Mouse (Mus musculus): ENCODE measurements at regions not wholly inside any gene's neighbourhood (a gene's known extent, or its start where the extent isn't known, plus 50 kb on each side); places are given as distances from the start of the nearest gene placed in this dataset.
"Not testable (repeated sequence)": the region's sequence is repeated elsewhere in the genome, so short reads cannot be mapped to it uniquely, and the experiment has no call there.

- TF ChIP-seq CTCF (IDR thresholded peaks at IDR 0.05; ENCODE audit: extremely low read depth, insufficient read depth, low read length) (no peak), POLR2A (IDR thresholded peaks at IDR 0.05; ENCODE audit: extremely low read depth, insufficient read depth, low read length) (no peak)
- Histone ChIP-seq H3K27ac (ENCODE audit: insufficient read depth, low read length) (no peak overlapping the region), H3K4me1 (ENCODE audit: control insufficient read depth, insufficient read depth, low read length) (no peaks in the 10 kb centered on the region), H3K4me3 (ENCODE audit: insufficient read depth, low read length) (no peak overlapping the region)
Measured at GRCm38 (mm10) chr7:83391388-83391787, 193.3 kb upstream of the Tmc3 start.

DNA sequence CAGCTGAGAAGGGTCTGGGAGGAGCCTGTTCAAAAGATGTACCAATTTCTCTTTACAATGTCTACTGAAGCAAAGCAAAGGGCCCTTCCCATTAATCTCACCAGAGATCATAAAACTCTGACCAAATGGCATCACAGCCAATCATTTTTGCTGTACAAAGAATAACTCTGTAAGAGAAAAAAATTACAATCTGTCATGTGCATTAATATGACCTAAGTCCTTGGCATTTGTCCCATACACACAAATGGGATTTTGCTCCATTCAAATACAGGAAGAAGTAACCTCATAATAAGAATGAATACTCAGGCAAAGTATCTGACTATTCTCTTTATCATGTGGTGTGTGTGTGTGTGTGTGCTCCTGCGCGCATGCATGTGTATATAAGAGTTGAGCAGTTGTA is 192.5 kb upstream of the Tmc3 start:
- H3K27ac ChIP-seq (ENCODE audit: insufficient read depth, low read length): no peak overlapping the region
- no peaks in the 10 kb centered on the region for H3K4me1 ChIP-seq (ENCODE audit: control insufficient read depth, insufficient read depth, low read length)
- H3K4me3 ChIP-seq (ENCODE audit: insufficient read depth, low read length): no peak overlapping the region
- TF ChIP-seq CTCF (IDR thresholded peaks at IDR 0.05; ENCODE audit: extremely low read depth, insufficient read depth, low read length) (no peak), POLR2A (IDR thresholded peaks at IDR 0.05; ENCODE audit: extremely low read depth, insufficient read depth, low read length) (no peak)

DNA sequence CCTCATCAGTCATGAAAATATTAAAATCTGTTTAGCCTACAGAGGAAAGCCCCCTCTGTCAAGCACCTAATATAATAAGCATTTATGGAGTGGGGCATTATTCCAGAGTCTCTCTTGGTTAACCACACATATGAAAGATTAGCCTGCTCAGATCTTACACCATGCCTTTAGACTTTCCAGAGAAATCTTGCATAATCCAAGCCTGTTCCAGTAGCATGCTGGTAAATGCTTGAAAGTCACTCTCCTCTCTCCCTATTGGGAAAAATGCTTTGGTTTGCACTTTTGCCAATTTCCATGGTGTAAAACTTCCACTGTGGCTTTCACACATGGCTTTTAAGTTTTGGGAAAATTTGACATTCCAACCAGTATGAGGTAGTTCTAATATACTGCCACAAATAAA is 192.1 kb upstream of the Tmc3 start:
- H3K4me3 ChIP-seq (ENCODE audit: insufficient read depth, low read length): no peak overlapping the region
- no peaks in the 10 kb centered on the region for H3K4me1 ChIP-seq (ENCODE audit: control insufficient read depth, insufficient read depth, low read length)
- no peak for TF ChIP-seq POLR2A (IDR thresholded peaks at IDR 0.05; ENCODE audit: extremely low read depth, insufficient read depth, low read length)
- no peak for TF ChIP-seq CTCF (IDR thresholded peaks at IDR 0.05; ENCODE audit: extremely low read depth, insufficient read depth, low read length)
- H3K27ac ChIP-seq (ENCODE audit: insufficient read depth, low read length): no peak overlapping the region

DNA sequence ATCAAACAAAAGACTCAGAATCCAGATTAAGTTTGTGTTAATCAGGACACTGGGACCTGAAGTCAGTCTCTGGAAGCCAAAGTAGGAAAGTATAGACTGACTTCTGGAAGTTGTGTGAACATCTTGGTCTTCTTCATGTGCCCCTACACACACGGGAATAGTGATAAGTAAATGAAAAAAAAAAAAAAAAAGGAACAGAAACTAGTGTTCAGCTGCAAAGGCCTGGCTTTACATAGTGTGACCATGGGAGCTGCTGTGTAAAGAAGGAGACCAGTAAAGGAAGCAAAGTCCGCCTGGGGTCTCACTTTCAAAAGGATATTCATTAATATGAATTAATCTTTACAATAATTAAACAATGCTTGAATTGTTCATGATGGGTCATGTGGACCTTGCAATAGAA is 190.6 kb upstream of the Tmc3 start:
- TF ChIP-seq CTCF (IDR thresholded peaks at IDR 0.05; ENCODE audit: extremely low read depth, insufficient read depth, low read length) (no peak), POLR2A (IDR thresholded peaks at IDR 0.05; ENCODE audit: extremely low read depth, insufficient read depth, low read length) (no peak)
- Histone ChIP-seq H3K27ac (ENCODE audit: insufficient read depth, low read length) (no peak overlapping the region), H3K4me1 (ENCODE audit: control insufficient read depth, insufficient read depth, low read length) (no peaks in the 10 kb centered on the region), H3K4me3 (ENCODE audit: insufficient read depth, low read length) (no peak overlapping the region)

DNA sequence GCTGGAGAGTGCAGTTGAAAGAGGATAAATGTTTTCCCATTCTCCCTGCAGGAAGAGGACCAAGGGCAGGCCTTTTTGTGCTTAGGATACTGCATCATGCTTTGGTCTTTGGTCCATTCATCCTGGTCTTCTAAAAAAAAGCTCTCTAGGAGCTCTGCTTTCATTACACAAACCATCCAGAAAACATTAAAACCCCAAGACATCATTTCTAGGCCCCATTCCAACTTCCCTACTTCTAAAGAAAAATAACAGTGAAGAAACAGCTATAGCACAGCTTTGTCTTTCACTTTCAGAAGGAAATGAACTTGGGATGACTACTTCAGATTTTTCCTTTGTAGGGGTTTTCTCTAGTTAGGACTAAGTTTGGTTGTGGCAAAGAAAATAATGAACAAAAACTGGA is 185.1 kb upstream of the Tmc3 start:
- no peak overlapping the region for H3K4me3 ChIP-seq (ENCODE audit: insufficient read depth, low read length)
- no peak for TF ChIP-seq POLR2A (IDR thresholded peaks at IDR 0.05; ENCODE audit: extremely low read depth, insufficient read depth, low read length)
- no peak for TF ChIP-seq CTCF (IDR thresholded peaks at IDR 0.05; ENCODE audit: extremely low read depth, insufficient read depth, low read length)
- no peak overlapping the region for H3K27ac ChIP-seq (ENCODE audit: insufficient read depth, low read length)
- no peaks in the 10 kb centered on the region for H3K4me1 ChIP-seq (ENCODE audit: control insufficient read depth, insufficient read depth, low read length)

DNA sequence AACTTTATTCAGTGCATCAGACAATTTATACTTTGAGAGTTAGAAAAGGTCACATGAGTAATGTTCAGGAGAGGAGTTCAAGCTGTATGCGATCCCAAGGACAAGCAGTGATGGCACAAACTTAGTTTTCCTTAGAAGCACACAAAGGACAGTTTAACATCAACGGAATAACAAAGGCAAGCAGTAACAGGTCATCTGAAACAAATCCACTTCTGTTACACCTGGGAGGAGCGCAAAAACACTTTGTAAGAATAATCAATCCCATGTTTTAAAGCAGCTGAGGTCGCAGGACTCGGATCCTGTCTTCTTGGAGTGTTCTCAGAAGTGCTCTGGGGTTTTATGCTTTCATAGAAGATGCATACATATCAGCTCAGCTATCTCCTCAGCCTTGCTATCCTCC is 183.7 kb upstream of the Tmc3 start:
- H3K4me3 ChIP-seq (ENCODE audit: insufficient read depth, low read length): no peak overlapping the region
- H3K27ac ChIP-seq (ENCODE audit: insufficient read depth, low read length): no peak overlapping the region
- TF ChIP-seq POLR2A (IDR thresholded peaks at IDR 0.05; ENCODE audit: extremely low read depth, insufficient read depth, low read length): no peak
- TF ChIP-seq CTCF (IDR thresholded peaks at IDR 0.05; ENCODE audit: extremely low read depth, insufficient read depth, low read length): no peak
- no peaks in the 10 kb centered on the region for H3K4me1 ChIP-seq (ENCODE audit: control insufficient read depth, insufficient read depth, low read length)

GRCm38 (mm10) chr7:83412745-83413144 is 172.0 kb upstream of the Tmc3 start:
- H3K27ac ChIP-seq (ENCODE audit: insufficient read depth, low read length); H3K4me1 ChIP-seq (ENCODE audit: control insufficient read depth, insufficient read depth, low read length); H3K4me3 ChIP-seq (ENCODE audit: insufficient read depth, low read length): not testable (repeated sequence)

DNA sequence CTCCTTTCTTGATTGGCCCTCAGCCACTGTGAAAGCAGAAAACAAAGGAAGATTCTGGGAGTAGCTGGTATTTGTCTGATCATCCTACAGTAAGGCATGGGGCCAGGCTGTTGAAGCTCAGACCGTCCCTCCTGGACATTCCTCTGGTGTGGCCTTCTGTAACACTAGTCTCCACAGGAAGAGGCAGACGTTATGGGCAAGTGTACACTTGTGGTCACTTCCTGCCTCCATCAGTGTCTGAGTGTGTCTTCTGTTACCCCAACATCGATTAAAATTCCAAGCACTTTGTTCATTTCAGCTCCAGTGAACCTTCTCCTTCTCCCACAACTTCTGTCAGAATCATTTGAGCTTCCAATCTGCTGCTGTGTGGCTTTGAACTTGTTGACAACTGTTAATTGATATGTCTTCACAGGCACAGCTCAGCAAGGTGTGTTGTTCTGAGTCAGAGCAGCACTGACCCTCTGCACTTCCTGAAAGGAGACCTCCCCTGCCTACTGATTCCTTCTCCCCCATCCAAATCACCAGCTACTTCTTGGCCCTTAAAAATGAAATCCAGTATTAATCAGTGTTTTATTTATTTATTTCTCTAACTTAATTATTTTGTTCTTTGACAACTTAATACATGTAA is 154.7 kb upstream of the Tmc3 start:
- H3K4me3 ChIP-seq (ENCODE audit: insufficient read depth, low read length): no peak overlapping the region
- TF ChIP-seq POLR2A (IDR thresholded peaks at IDR 0.05; ENCODE audit: extremely low read depth, insufficient read depth, low read length) (no peak), CTCF (IDR thresholded peaks at IDR 0.05; ENCODE audit: extremely low read depth, insufficient read depth, low read length) (no peak)
- no peaks in the 10 kb centered on the region for H3K4me1 ChIP-seq (ENCODE audit: control insufficient read depth, insufficient read depth, low read length)
- H3K27ac ChIP-seq (ENCODE audit: insufficient read depth, low read length): no peak overlapping the region

DNA sequence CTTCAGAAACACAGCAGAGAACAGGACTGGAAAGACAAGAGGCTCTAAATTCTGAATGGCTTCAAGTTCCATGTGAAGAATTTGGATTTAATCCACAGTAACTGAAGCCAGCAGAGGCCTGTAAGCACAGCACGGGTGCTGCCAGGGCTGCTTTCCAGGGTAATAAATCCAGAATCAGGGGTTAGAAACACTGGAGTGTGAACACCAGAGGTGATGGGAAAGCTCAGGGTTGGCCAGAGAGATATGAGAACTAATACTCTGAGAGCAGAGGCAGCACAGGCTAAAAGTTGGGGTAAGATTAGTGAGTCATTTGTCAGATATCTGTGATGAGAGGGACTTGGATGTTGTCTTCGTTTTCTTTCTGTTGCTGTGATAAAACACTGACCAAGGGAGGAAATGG is 153.6 kb upstream of the Tmc3 start:
- Histone ChIP-seq H3K4me1 (ENCODE audit: control insufficient read depth, insufficient read depth, low read length) (no peaks in the 10 kb centered on the region), H3K27ac (ENCODE audit: insufficient read depth, low read length) (no peak overlapping the region), H3K4me3 (ENCODE audit: insufficient read depth, low read length) (no peak overlapping the region)
- TF ChIP-seq CTCF (IDR thresholded peaks at IDR 0.05; ENCODE audit: extremely low read depth, insufficient read depth, low read length) (no peak), POLR2A (IDR thresholded peaks at IDR 0.05; ENCODE audit: extremely low read depth, insufficient read depth, low read length) (no peak)

- Histone ChIP-seq H3K4me1 (ENCODE audit: control insufficient read depth, insufficient read depth, low read length) (no peaks in the 10 kb centered on the region), H3K4me3 (ENCODE audit: insufficient read depth, low read length) (no peak overlapping the region)
- TF ChIP-seq POLR2A (IDR thresholded peaks at IDR 0.05; ENCODE audit: extremely low read depth, insufficient read depth, low read length) (no peak), CTCF (IDR thresholded peaks at IDR 0.05; ENCODE audit: extremely low read depth, insufficient read depth, low read length) (no peak)
Measured at GRCm38 (mm10) chr7:83432843-83433242, 151.9 kb upstream of the Tmc3 start.

More at GRCm38 (mm10) chr7:83432843-83433242, 151.9 kb upstream of the Tmc3 start:
- no peak overlapping the region for H3K27ac ChIP-seq (ENCODE audit: insufficient read depth, low read length)
